Comparison of ENCODE assay signal across 10 mouse cellular contexts in the genomic region with DNA sequence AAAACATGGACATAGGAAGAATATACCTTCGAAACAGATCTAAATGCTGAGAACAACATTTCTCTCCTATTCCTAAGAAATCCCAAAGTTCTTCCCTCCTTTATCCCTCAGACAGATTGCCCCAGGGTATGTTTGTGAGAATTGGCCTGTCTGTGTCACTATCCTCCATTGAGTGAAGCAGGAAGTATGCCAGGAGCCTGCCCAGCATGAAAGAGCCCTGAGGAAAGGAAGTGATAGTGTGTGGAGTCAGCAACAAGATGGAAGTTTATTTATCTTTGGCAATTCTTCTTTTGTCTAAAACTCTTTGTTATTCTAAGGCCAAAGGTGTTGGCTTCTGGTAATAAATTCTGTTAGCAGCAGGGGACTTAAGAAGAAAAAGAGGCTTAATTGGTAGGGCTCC.
"Had no signal": no experiment of that assay in that cellular context is flagged by ENCODE, and none has a peak within 500 bp of the region (broad histone marks: within the 10 kb centered on the region; RNA-seq: fewer than 3 reads in every experiment).

No protein-coding gene starts in this region.

- DNase-seq: liver, postnatal 0 days; lung, adult 2 months; lung, postnatal 14 days; lung, postnatal 36 days; right cerebral cortex, postnatal 25 days; right cerebral cortex, postnatal 4 days; spleen, adult 18-20 months; thymus, adult 18-20 months; thymus, postnatal 14 days; thymus, postnatal 36 days had no signal
